Mouse (Mus musculus): ENCODE results near the gene Alkbh4.

Alkbh4 gene

GRCm38 (mm10) chr5:136182049-136182448 lies 46.1 kb downstream of the Alkbh4 start:
- no peak for DNase-seq

GRCm38 (mm10) chr5:136182830-136183229 lies 46.9 kb downstream of the Alkbh4 start:
- no peak for DNase-seq

GRCm38 (mm10) chr5:136183766-136184165 lies 47.8 kb downstream of the Alkbh4 start:
- no peak for DNase-seq

- DNase-seq: peak; percentile 77
Observed at GRCm38 (mm10) chr5:136186723-136187122, 50.8 kb downstream of the Alkbh4 start.
